Mouse (Mus musculus) thymus, postnatal 25 days (tissue): ENCODE data around the gene Ifi203.
A peak's percentile ranks its signal among the peaks of the same experiment; 100 is the strongest.
"Not testable (repeated sequence)": the region's sequence is repeated elsewhere in the genome, so short reads cannot be mapped to it uniquely, and the experiment has no call there.

Experiments used
- DNase-seq: peaks from one replicate; pipeline ENCODE4 v3.0.0; 2022

The Ifi203 gene

DNA sequence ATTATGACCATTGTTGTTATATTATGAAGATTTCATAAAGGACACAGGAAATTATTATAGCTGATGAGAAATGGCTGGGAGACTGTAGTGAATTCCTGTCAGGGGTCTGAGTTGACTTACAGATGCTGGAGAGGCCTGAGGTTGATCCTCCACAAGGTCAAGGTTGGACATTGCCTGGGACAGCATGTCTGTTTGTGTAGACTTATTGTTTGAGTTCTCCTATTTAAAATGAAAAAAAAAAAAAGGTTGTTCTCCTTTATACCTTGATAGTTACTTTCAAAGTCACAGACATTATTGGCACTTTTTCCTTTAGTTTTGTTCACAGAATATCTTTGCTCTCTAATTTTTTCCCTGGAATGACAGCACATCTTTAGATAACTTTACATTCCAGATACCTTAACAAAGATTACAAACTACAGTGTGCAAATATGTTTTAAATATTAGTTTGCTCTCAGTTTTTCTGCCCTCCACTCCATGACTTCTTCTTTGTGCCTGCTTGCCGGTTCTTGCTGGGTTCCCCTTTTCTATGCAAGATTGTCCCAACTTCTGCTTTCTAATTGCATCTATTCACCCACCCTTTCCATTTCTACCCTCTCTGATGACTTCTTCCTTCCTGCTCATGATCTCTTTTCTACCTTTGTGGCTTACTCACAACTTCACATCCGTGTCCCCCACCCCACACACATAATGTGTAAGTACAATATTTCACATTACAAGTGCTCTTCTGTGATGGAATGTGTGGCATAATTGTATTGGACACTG, 55.3 kb downstream of the Ifi203 start:
- not testable (repeated sequence) for DNase-seq

DNA sequence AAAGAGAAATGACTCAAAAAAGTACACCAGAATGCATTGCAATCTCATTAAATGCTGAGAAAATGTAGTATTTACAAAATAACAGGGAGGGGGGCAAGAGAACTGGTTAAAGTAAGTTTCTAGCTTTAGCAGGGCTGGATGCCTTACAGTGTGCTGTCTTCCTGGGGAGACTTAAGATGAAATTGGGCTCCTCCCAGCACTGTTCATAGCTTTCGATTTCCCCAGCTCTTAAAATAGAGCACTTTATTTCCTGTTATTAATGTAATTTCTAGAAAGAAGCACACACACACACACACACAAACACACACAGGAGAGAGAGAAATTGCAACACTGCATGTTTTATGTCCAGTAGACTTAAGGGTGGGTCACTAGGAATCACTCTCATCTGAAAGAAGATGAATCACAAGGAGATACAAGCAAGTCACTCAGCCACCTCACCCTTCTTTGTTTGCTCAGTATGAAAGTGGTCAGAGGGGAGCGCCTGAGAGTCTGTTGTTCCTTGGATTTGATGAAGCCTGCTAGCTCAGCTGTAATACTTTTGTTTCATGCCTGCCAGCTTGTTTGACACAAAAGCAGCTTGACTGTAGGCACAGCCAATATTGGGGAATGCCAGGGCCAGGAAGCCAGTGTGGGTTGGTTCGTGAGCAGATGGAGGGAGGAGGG, 62.3 kb downstream of the Ifi203 start:
- DNase-seq, result peak; percentile 44

DNA sequence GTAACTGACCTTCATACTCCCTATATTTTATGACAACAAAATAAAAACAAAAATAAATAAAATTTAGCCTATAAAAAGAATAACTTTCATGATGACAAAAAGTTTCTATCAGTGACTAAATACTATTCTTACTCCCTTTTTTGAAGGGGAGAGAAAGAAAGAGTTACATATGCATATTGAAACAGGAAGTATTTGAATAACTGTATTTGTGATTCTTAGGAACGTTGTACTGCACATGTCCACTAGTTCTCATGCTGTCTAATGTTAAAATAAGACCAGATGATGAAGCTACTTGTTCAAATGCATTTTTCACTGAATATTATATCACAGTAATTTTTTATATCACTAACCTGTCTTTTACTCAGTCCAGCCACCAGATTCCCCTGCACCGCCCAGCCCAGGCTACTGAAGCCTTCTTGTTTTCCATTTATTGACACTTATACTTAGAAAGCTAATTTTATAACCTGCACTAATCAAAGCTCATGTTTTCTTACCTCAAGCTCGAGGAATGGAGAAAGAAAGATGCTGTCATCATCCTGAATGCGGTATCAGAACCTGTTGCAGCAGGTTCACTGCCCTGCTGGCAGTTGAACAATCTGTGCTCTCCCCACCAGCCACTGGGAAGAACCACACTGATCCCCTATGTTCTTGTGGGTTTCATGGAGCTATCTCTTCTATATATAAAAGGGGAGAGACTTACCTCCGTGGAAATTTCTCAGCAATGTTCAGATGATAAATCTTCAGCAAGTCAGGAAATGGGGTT, 63.1 kb downstream of the Ifi203 start:
- DNase-seq, result peak; percentile 14

DNA sequence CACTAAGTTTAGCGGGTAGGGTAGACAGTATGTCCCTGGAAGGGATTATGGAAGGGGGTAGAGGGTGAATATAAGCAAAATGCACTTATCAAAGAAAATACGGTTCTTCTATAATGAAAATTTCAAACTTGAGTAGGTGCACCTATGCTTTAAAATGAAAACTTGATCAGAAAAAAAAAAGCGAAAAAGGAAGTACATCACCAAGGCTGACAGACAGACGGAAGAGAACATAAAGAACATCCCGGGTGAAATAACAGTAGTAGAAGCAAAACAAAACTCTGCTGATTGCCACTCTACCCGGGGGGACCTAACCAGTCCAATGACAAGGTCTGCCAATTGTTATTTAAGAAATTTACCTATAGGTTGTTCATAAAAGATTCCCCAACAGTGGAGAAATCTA, 64.2 kb downstream of the Ifi203 start:
- DNase-seq, result not testable (repeated sequence)

DNA sequence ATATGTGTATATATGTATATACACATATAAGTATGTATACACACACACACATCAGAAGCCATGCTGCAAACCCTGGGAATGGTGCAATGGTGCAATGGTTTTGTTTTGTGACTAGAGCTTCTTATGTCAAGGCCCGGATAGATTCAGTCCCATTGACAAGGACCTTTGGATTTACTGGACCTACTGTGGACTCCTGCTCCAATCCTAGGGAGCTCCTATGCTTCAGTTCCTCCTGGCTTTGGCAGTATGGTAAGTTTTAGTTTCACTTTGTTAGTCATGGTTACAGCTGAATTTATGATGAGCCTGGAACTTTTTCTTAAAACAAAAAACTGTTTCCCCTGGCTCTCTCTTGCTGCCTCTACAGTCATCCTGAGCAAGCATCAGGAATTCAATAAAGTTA, 65.3 kb downstream of the Ifi203 start:
- DNase-seq, result not testable (repeated sequence)
